Mouse (Mus musculus) CH12.LX (cell line): ENCODE results near the gene Gcnt3. TPM values are rescaled to one million over a fixed set of nuclear protein-coding genes. Genes with fewer than 3 reads are reported as not detected.

Source experiments
- DNase-seq: peaks from one replicate; pipeline ENCODE4 v3.0.0-alpha.2; 2013; ENCODE audit errors: extremely low read depth
- H3K27ac ChIP-seq: 2 replicates; pipeline ENCODE4 v1.5.1; 2012; ENCODE audit warnings: low read depth, mild to moderate bottlenecking, control low read depth, moderate library complexity; ENCODE audit not compliant: insufficient read depth
- H3K27me3 ChIP-seq: replicated peaks from 2 replicates; pipeline ENCODE3; 2012; ENCODE audit warnings: inconsistent platforms
- H3K36me3 ChIP-seq, 2 experiments: replicated peaks in 1 of 2; 2 replicates each; pipeline versions ENCODE3 to v1.6.1; 2012; ENCODE audit warnings: inconsistent platforms in 1 of 2, low read length in 1 of 2, mild to moderate bottlenecking in 1 of 2, mixed read lengths in 1 of 2, moderate library complexity in 1 of 2; ENCODE audit not compliant: control insufficient read depth in 1 of 2, insufficient read depth in 1 of 2
- H3K4me1 ChIP-seq, 2 experiments: 2 replicates each; pipeline ENCODE4 v1.6.1; 2012; ENCODE audit warnings: inconsistent platforms in 1 of 2, moderate library complexity in 1 of 2; ENCODE audit not compliant: insufficient read depth in 2 of 2, control insufficient read depth in 1 of 2
- H3K4me2 ChIP-seq: 2 replicates; pipeline ENCODE4 v1.6.1; 2012; ENCODE audit warnings: low read depth, mild to moderate bottlenecking, control low read depth; ENCODE audit not compliant: poor library complexity, insufficient read depth, severe bottlenecking
- H3K4me3 ChIP-seq, 3 experiments: fragments of 150-350 bp in 1 of 3; sonication (generic) in 1 of 3; replicated peaks in 1 of 3; 2 replicates each; pipeline versions ENCODE3 to v1.5.1; 2011 to 2012; ENCODE audit warnings: low read depth in 2 of 3, low read length in 2 of 3, mild to moderate bottlenecking in 2 of 3, moderate library complexity in 2 of 3, control low read depth in 1 of 3, improper control_type of control experiment in 1 of 3, inconsistent platforms in 1 of 3, mixed read lengths in 1 of 3; ENCODE audit not compliant: poor library complexity in 1 of 3
- H3K79me2 ChIP-seq: replicated peaks from 2 replicates; pipeline ENCODE4 v1.6.1; 2012; ENCODE audit warnings: mild to moderate bottlenecking, moderate library complexity; ENCODE audit not compliant: control insufficient read depth, poor library complexity, insufficient read depth, severe bottlenecking; ENCODE audit errors: extremely low read depth
- H3K9ac ChIP-seq: 2 replicates; pipeline ENCODE4 v1.6.1; 2012; ENCODE audit warnings: low read depth, mild to moderate bottlenecking, control low read depth, moderate library complexity; ENCODE audit not compliant: insufficient read depth
- H3K9me3 ChIP-seq: replicated peaks from 2 replicates; pipeline ENCODE3; 2012; ENCODE audit warnings: low read length, inconsistent platforms, mixed read lengths
- BHLHE40 ChIP-seq: IDR thresholded peaks from 2 replicates; pipeline ENCODE4 v1.6.1; 2011; ENCODE audit warnings: mild to moderate bottlenecking, low read depth, low read length, improper control_type of control experiment
- CHD1 ChIP-seq: IDR thresholded peaks from 2 replicates; pipeline ENCODE4 v1.6.1; 2012; ENCODE audit warnings: low read depth, low read length, improper control_type of control experiment, inconsistent platforms
- CHD2 ChIP-seq: IDR thresholded peaks from 2 replicates; pipeline ENCODE4 v1.6.1; 2011; ENCODE audit warnings: low read length, improper control_type of control experiment
- CTCF ChIP-seq, 2 experiments: IDR thresholded peaks in 1 of 2; conservative IDR thresholded peaks in 1 of 2; 2 replicates each; pipeline ENCODE4 v1.5.1; 2011 to 2012; ENCODE audit warnings: low read depth in 2 of 2, low read length in 2 of 2, improper control_type of control experiment in 1 of 2, inconsistent platforms in 1 of 2, mild to moderate bottlenecking in 1 of 2, moderate library complexity in 1 of 2
- E2F4 ChIP-seq: IDR thresholded peaks from 2 replicates; pipeline ENCODE4 v1.6.1; 2011; ENCODE audit warnings: low read depth, low read length, improper control_type of control experiment; ENCODE audit not compliant: insufficient replicate concordance
- ELF1 ChIP-seq: IDR thresholded peaks from 2 replicates; pipeline ENCODE4 v1.6.1; 2014; ENCODE audit warnings: low read depth, mild to moderate bottlenecking, inconsistent platforms, low read length, improper control_type of control experiment
- EP300 ChIP-seq: IDR thresholded peaks from 2 replicates; pipeline ENCODE4 v1.6.1; 2011; ENCODE audit warnings: low read length, improper control_type of control experiment
- ETS1 ChIP-seq: conservative IDR thresholded peaks from 2 replicates; pipeline ENCODE4 v1.6.1; 2012; ENCODE audit warnings: low read depth, mild to moderate bottlenecking, inconsistent platforms, low read length, improper control_type of control experiment, moderate library complexity
- GABPA ChIP-seq: IDR thresholded peaks from 2 replicates; pipeline ENCODE4 v1.6.1; 2012; ENCODE audit warnings: low read depth, low read length, improper control_type of control experiment, inconsistent platforms; ENCODE audit not compliant: insufficient replicate concordance
- HCFC1 ChIP-seq: IDR thresholded peaks from 2 replicates; pipeline ENCODE4 v1.6.1; 2012; ENCODE audit warnings: low read depth, mild to moderate bottlenecking, inconsistent platforms, low read length, improper control_type of control experiment
- IRF4 ChIP-seq: IDR thresholded peaks from 2 replicates; pipeline ENCODE4 v1.6.1; 2014; ENCODE audit warnings: low read depth, mild to moderate bottlenecking, inconsistent platforms, low read length, improper control_type of control experiment
- JUN ChIP-seq: IDR thresholded peaks from 2 replicates; pipeline ENCODE4 v1.6.1; 2011; ENCODE audit warnings: low read depth, mild to moderate bottlenecking, low read length, improper control_type of control experiment, moderate library complexity; ENCODE audit not compliant: insufficient read depth
- JUND ChIP-seq: conservative IDR thresholded peaks from 2 replicates; pipeline ENCODE4 v1.6.1; 2011; ENCODE audit warnings: low read depth, low read length, improper control_type of control experiment
- KAT2A ChIP-seq: IDR thresholded peaks from 2 replicates; pipeline ENCODE4 v1.6.1; 2012; ENCODE audit warnings: low read length, improper control_type of control experiment, inconsistent platforms; ENCODE audit not compliant: insufficient replicate concordance
- MAFK ChIP-seq: IDR thresholded peaks from 2 replicates; pipeline ENCODE4 v1.6.1; 2011; ENCODE audit warnings: low read length, improper control_type of control experiment; ENCODE audit not compliant: insufficient replicate concordance
- MAX ChIP-seq: IDR thresholded peaks from 2 replicates; pipeline ENCODE4 v1.6.1; 2011; ENCODE audit warnings: low read length, improper control_type of control experiment
- MAZ ChIP-seq: IDR thresholded peaks from 2 replicates; pipeline ENCODE4 v1.6.1; 2012; ENCODE audit warnings: low read depth, mild to moderate bottlenecking, inconsistent platforms, low read length, improper control_type of control experiment, moderate library complexity
- MEF2A ChIP-seq: IDR thresholded peaks from 2 replicates; pipeline ENCODE4 v1.6.1; 2014; ENCODE audit warnings: low read depth, mild to moderate bottlenecking, inconsistent platforms, low read length, improper control_type of control experiment, borderline replicate concordance
- MXI1 ChIP-seq: IDR thresholded peaks from 2 replicates; pipeline ENCODE4 v1.6.1; 2011; ENCODE audit warnings: mild to moderate bottlenecking, low read depth, low read length, improper control_type of control experiment
- MYC ChIP-seq: IDR thresholded peaks from 2 replicates; pipeline ENCODE4 v1.6.1; 2011; ENCODE audit warnings: low read depth, mild to moderate bottlenecking, improper control_type of control experiment, low read length
- NELFE ChIP-seq: IDR thresholded peaks from 2 replicates; pipeline ENCODE4 v1.6.1; 2011; ENCODE audit warnings: low read depth, low read length, improper control_type of control experiment
- PAX5 ChIP-seq: IDR thresholded peaks from 2 replicates; pipeline ENCODE4 v1.6.1; 2012; ENCODE audit warnings: low read length, inconsistent platforms, mixed read lengths
- POLR2AphosphoS2 ChIP-seq: IDR thresholded peaks from 2 replicates; pipeline ENCODE4 v1.6.1; 2011; ENCODE audit warnings: low read depth, low read length, improper control_type of control experiment
- RAD21 ChIP-seq: IDR thresholded peaks from 2 replicates; pipeline ENCODE4 v1.6.1; 2011; ENCODE audit warnings: low read depth, mild to moderate bottlenecking, low read length, improper control_type of control experiment, moderate library complexity
- RCOR1 ChIP-seq: conservative IDR thresholded peaks from 2 replicates; pipeline ENCODE4 v1.6.1; 2012; ENCODE audit warnings: low read depth, mild to moderate bottlenecking, inconsistent platforms, low read length, improper control_type of control experiment
- SIN3A ChIP-seq: IDR thresholded peaks from 2 replicates; pipeline ENCODE4 v1.6.1; 2012; ENCODE audit warnings: low read length, improper control_type of control experiment, inconsistent platforms
- TBP ChIP-seq: conservative IDR thresholded peaks from 2 replicates; pipeline ENCODE4 v1.6.1; 2011; ENCODE audit warnings: low read depth, low read length, improper control_type of control experiment
- UBTF ChIP-seq: IDR thresholded peaks from 2 replicates; pipeline ENCODE4 v1.6.1; 2012; ENCODE audit warnings: low read depth, mild to moderate bottlenecking, inconsistent platforms, low read length, improper control_type of control experiment, moderate library complexity
- USF1 ChIP-seq: IDR thresholded peaks from 2 replicates; pipeline ENCODE4 v1.6.1; 2014; ENCODE audit warnings: low read depth, mild to moderate bottlenecking, inconsistent platforms, low read length, improper control_type of control experiment
- USF2 ChIP-seq: conservative IDR thresholded peaks from 2 replicates; pipeline ENCODE4 v1.6.1; 2011; ENCODE audit warnings: low read depth, low read length, improper control_type of control experiment
- ZC3H11A ChIP-seq: IDR thresholded peaks from 2 replicates; pipeline ENCODE4 v1.6.1; 2012; ENCODE audit warnings: low read depth, mild to moderate bottlenecking, inconsistent platforms, low read length, improper control_type of control experiment
- ZKSCAN1 ChIP-seq: IDR thresholded peaks from 2 replicates; pipeline ENCODE4 v1.6.1; 2012; ENCODE audit warnings: low read depth, inconsistent platforms, low read length, improper control_type of control experiment, borderline replicate concordance
- ZMIZ1 ChIP-seq: IDR thresholded peaks from 2 replicates; pipeline ENCODE4 v1.6.1; 2012; ENCODE audit warnings: low read depth, mild to moderate bottlenecking, inconsistent platforms, low read length, improper control_type of control experiment
- ZNF384 ChIP-seq: IDR thresholded peaks from 2 replicates; pipeline ENCODE4 v1.6.1; 2012; ENCODE audit warnings: low read depth, low read length, improper control_type of control experiment, inconsistent platforms
- dilution Hi-C: fragments of 300-500 bp; cut with MboI; formaldehyde crosslinking; loops from 2 replicates; pipeline ENCODE4 v1.14.3; 2020; ENCODE audit warnings: low sequenced_read_pairs; ENCODE audit not compliant: extremely low pct_unique_long_range_greater_than_20kb, extremely low pct_ligation_motif_present
- in situ Hi-C: fragments of 300-500 bp; cut with MboI; formaldehyde crosslinking; loops from 3 replicates; pipeline ENCODE4 v1.14.3; 2019; ENCODE audit warnings: low sequenced_read_pairs, low pct_ligation_motif_present, low pct_unique_long_range_greater_than_20kb, mixed read lengths
- polyA plus RNA-seq: library from polyadenylated mRNA; unstranded; fragments of >175 nt; gene quantifications from 2 replicates; pipeline ENCODE4 v1.2.1, GENCODE M21; 2012; ENCODE audit warnings: low read depth; ENCODE audit not compliant: insufficient read length
- total RNA-seq, 2 experiments: library from RNA; depleted of rRNA; stranded (reverse); fragments of 300-350 nt in 1 of 2; fragments of >200 nt in 1 of 2; gene quantifications; 2 replicates each; pipeline ENCODE4 v1.2.3; 2012 to 2014

Gcnt3 gene
- total and polyA plus RNA-seq, 3 experiments = 0.04 TPM; not detected in 1

- TF ChIP-seq SIN3A = peak; percentile 84; the same call in 1 of the 2 replicates
- no peak for TF ChIP-seq E2F4
- TF ChIP-seq PAX5 = no peak
Observed at GRCm38 (mm10) chr9:69989303-69990121, 48.4 kb downstream of the Gcnt3 start, which contains the start of gene Bnip2 (continued).

GRCm38 (mm10) chr9:69988706-69989302 lies 49.1 kb downstream of the Gcnt3 start:
- H3K36me3 ChIP-seq = peaks cover 0 to 14% of the 10 kb centered on the region in 2 experiments
- H3K79me2 ChIP-seq = peaks cover 33% of the 10 kb centered on the region
- 0 out of 2 replicates have a peak overlapping the region, but pooled peaks have one; percentile 20 for H3K27ac ChIP-seq
- peak overlapping the region; percentile 87 for H3K9ac ChIP-seq
- H3K4me3 ChIP-seq = peak overlapping the region; percentile 30 to 99 (median 94)
- H3K27me3 ChIP-seq = no peaks in the 10 kb centered on the region
- in situ Hi-C loops = no loop called here
- H3K9me3 ChIP-seq = no peaks in the 10 kb centered on the region
- dilution Hi-C loops = no loop called here
- peak overlapping the region; percentile 86 for H3K4me2 ChIP-seq
- DNase-seq = no peak
- peaks cover 6 to 42% of the 10 kb centered on the region in 2 experiments; a peak in 3 of 4 replicates for H3K4me1 ChIP-seq
- TF ChIP-seq E2F4 (no peak), USF1 (no peak), ZMIZ1 (peak; percentile 9; the same call in 1 of the 2 replicates), HCFC1 (no peak), ZKSCAN1 (no peak), ETS1 (no peak; the same call in 1 of the 2 replicates), NELFE (no peak), BHLHE40 (no peak), MAFK (no peak), MXI1 (peak; percentile 30; the same call in 1 of the 2 replicates), IRF4 (no peak), MAX (0 out of 2 replicates have a peak, but pooled peaks have one; percentile 68), CHD1 (peak; percentile 80; the same call in 1 of the 2 replicates), SIN3A (peak; percentile 44; the same call in 1 of the 2 replicates), ZNF384 (no peak), EP300 (no peak; the same call in 1 of the 2 replicates), POLR2AphosphoS2 (peak; percentile 87; the same call in 1 of the 2 replicates), KAT2A (no peak), JUND (no peak), JUN (no peak), USF2 (no peak), RCOR1 (no peak), RAD21 (no peak), UBTF (no peak), MYC (0 out of 2 replicates have a peak, but pooled peaks have one; percentile 19), GABPA (no peak), ELF1 (no peak), ZC3H11A (no peak), PAX5 (no peak), TBP (no peak), CTCF (conservative IDR thresholded peaks at IDR 0.05 in 1 of 2, IDR thresholded peaks at IDR 0.05 in 1 of 2; ENCODE audit: low read depth in 2 of 2, low read length in 2 of 2) (no peak), CHD2 (no peak), MAZ (0 out of 2 replicates have a peak, but pooled peaks have one; percentile 9), MEF2A (no peak)
